Mouse (Mus musculus) stomach, postnatal 0 days (tissue): ENCODE results near the gene Gm17606. TPM values are rescaled to one million over a fixed set of nuclear protein-coding genes. Genes with fewer than 3 reads are reported as not detected.

Experiments used
- ATAC-seq: fragments of 200-750 bp; cut with Nextera tagmentation; 2 replicates; pipeline ENCODE4 v1.8.0; 2017; ENCODE audit not compliant: low FRiP score, low TSS enrichment
- DNase-seq: peaks from one replicate; pipeline ENCODE4 v3.0.0-alpha.2; 2016; ENCODE audit warnings: low spot score
- H3K27ac ChIP-seq: fragments of 300-500 bp; sonication (generic); replicated peaks from 2 replicates; pipeline ENCODE4 v1.5.1; 2014; ENCODE audit warnings: mild to moderate bottlenecking, control low read depth
- H3K27me3 ChIP-seq: fragments of 300-500 bp; sonication (generic); 2 replicates; pipeline ENCODE4 v1.6.1; 2014; ENCODE audit warnings: low read length; ENCODE audit not compliant: control insufficient read depth, insufficient read depth
- H3K36me3 ChIP-seq: fragments of 300-500 bp; sonication (generic); 2 replicates; pipeline ENCODE4 v1.6.1; 2014; ENCODE audit warnings: low read length, mixed read lengths; ENCODE audit not compliant: control insufficient read depth, insufficient read depth
- H3K4me1 ChIP-seq: fragments of 300-500 bp; sonication (generic); replicated peaks from 2 replicates; pipeline ENCODE4 v1.6.1; 2014; ENCODE audit warnings: antibody characterized with exemption; ENCODE audit not compliant: control insufficient read depth, insufficient read depth
- H3K4me2 ChIP-seq: fragments of 300-500 bp; sonication (generic); replicated peaks from 2 replicates; pipeline ENCODE4 v1.6.1; 2014; ENCODE audit warnings: low read depth, mild to moderate bottlenecking, control low read depth, moderate library complexity
- H3K4me3 ChIP-seq: fragments of 300-500 bp; sonication (generic); 2 replicates; pipeline ENCODE4 v1.5.1; 2014; ENCODE audit warnings: low read depth, low read length, control low read depth
- H3K9ac ChIP-seq: fragments of 300-500 bp; sonication (generic); 2 replicates; pipeline ENCODE4 v1.6.1; 2014; ENCODE audit warnings: mild to moderate bottlenecking, low read length, control low read depth, mixed read lengths
- H3K9me3 ChIP-seq: fragments of 300-500 bp; sonication (generic); 2 replicates; pipeline ENCODE4 v1.6.1; 2016; ENCODE audit warnings: low read length; ENCODE audit not compliant: control insufficient read depth
- CTCF ChIP-seq: IDR thresholded peaks from 2 replicates; pipeline ENCODE4 v1.5.1; 2016; ENCODE audit warnings: antibody characterized with exemption, low read depth, mild to moderate bottlenecking, moderate library complexity
- EP300 ChIP-seq: optimal IDR thresholded peaks from 2 replicates; pipeline ENCODE3; 2016; ENCODE audit warnings: antibody characterized with exemption
- WGBS: fragments of 180-500 bp; shearing (Covaris S2); extraction: QIAGEN DNeasy Blood & Tissue Kit; methylation state at CpG from one replicate; pipeline ENCODE4 v1.1.7; 2014; 5-methylcytosine and 5-hydroxymethylcytosine counted together
- polyA plus RNA-seq: library from polyadenylated mRNA; unstranded; fragments of >200 nt; fragmentation: Nextera tagmentation; extraction: Ambion mirVana; gene quantifications from 2 replicates; pipeline ENCODE4 v1.2.1, GENCODE M21; 2015

The Gm17606 gene
- polyA plus RNA-seq, 1 experiment from 2014 or later, result not detected

DNA sequence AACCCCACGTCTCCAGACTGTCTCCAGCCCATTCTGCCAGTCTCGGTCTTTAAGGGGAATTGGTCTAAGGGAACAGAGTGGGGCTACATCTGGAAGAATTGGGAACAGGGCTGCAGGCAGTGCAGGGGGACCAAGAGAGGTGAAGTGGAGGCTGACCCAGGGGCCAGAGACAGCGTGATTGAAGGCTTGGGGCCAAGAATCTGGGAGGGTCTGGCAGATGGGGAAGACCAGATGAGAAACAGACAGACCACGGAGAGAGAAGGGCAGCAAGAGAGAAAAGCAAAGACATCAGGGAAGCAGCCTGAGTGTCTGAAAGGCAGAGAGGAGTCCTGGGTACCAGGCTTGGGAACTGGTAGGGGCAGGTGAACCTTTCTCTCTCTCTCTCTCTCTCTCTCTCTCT lies 631 bp upstream of the Gm17606 start:
- Histone ChIP-seq H3K36me3 (peaks cover 21% of the 10 kb centered on the region), H3K27me3 (no peaks in the 10 kb centered on the region), H3K27ac (no peak overlapping the region), H3K9me3 (no peaks in the 10 kb centered on the region), H3K4me2 (no peak overlapping the region), H3K4me3 (no peak overlapping the region), H3K4me1 (no peaks in the 10 kb centered on the region), H3K9ac (no peak overlapping the region; the same call in 1 of the 2 replicates)
- ATAC-seq, result no peak
- no peak for DNase-seq
- TF ChIP-seq CTCF (no peak), EP300 (no peak)
- 39% methylated on average over 4 of the region's 4 CpGs for WGBS

DNA sequence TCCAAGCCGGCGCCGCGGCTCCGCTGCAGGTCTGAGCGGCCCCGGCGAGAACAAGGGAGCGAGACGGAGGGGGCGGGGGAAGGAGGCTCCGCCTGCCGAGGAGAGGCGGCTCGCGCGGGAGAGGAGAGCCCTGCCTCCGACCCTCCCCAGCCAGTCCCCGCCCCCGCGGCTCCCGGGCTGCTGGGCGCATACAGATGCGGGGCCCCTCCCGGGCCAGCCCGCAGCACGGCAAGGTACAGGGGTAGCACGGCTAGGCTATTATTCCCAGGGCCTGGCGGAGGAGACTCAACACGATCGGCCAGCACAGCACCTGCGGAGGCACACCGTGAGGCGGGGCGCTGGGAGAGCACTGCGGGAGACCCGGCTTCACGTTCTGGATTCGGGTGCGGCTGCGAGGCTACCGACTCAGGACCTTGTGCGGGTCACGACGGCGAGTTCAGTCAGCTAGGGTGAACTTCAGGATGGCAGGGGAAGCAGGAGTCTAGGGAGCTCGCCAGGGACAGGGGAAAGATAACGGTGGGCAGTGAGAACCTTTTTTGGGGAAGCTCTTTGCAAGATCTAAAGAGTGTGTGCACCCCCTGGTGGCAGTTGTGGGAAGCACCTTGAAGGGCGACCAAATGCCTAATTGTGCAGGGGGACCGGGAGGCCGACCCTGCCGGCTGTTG lies 685 bp downstream of the Gm17606 start, which contains the start of gene Cdh24:
Cdh24 (minus strand) TSS at position 60 of the 665 bp plus-strand sequence.
- under 1% methylated on average over 46 of the region's 52 CpGs for WGBS
- Histone ChIP-seq H3K4me2 (peak within 1 kb of the TSS; percentile 97), H3K27me3 (no peaks in the 10 kb centered on the region), H3K9me3 (no peaks in the 10 kb centered on the region), H3K27ac (peak within 1 kb of the TSS; percentile 58; the same call in 1 of the 2 replicates), H3K9ac (peak within 1 kb of the TSS; percentile 66), H3K4me1 (no peaks in the 10 kb centered on the region), H3K36me3 (peaks cover 33% of the 10 kb centered on the region), H3K4me3 (peak within 1 kb of the TSS; percentile 72)
- ATAC-seq, result peak; percentile 93
- TF ChIP-seq EP300, result no peak
- TF ChIP-seq CTCF, result peak; percentile 89
- peak; percentile 93 for DNase-seq

DNA sequence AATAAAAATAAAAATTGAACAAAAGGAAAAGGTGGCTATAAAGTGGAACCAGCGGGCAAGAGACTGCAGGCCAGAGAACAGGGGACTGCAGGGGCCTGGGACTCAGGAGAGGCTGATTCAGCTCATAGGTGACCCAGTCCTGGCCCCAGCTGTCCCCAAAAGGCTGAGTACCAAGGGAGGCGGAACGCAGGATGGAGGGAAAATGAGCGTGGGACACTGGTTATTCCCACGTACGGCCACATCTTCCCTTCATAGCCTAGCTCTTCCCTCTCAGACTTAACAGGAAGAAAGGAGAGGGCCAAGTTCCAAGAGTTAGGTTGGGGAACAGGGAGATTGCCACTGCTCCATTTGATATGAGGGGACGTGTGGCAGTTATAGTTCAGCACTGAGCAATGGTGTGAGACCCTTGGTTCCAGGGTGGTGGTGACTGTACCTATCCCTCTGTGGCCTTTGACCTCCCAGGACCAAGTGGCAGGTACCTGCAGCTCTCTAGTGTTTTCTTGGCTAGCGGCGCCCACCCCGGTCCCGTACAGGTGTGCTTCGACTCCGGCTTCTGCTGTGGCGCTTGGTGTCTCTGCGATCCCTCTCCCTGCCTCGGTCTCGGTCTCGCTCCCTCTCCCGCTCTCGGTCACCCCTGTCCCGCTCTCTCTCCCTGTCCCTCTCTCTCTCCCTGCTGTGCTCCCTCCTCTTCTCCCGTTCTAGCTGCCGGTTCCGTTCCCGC lies 1.6 kb downstream of the Gm17606 start:
- H3K36me3 ChIP-seq, result peaks cover 35% of the 10 kb centered on the region
- H3K4me2 ChIP-seq, result no peak overlapping the region
- no peak for DNase-seq
- no peak overlapping the region for H3K27ac ChIP-seq
- H3K4me3 ChIP-seq, result no peak overlapping the region
- no peaks in the 10 kb centered on the region for H3K9me3 ChIP-seq
- H3K27me3 ChIP-seq, result no peaks in the 10 kb centered on the region
- no peaks in the 10 kb centered on the region for H3K4me1 ChIP-seq
- TF ChIP-seq EP300 (no peak), CTCF (no peak)
- WGBS, result 79% methylated on average over 25 of the region's 25 CpGs
- ATAC-seq, result no peak
- no peak overlapping the region for H3K9ac ChIP-seq

DNA sequence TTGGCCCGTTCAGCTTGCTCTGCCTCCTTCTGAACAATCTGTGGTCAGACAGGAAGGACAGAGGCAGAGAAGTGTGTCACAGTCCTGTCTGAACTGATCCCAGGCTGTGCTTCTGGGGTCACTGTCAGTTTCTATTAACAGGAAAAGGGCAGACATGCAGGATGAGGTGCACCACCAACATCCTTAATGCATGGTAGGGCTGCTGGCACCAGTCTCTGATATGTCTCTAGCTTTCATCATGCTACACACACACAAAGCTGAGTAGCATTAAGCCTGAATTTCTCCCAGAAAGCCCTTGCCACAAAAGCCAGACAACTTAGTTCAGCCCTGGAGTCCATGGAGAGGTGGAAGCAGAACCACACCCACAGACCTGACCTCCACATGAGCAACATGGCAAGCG lies 2.3 kb downstream of the Gm17606 start:
- no peak overlapping the region for H3K4me2 ChIP-seq

DNA sequence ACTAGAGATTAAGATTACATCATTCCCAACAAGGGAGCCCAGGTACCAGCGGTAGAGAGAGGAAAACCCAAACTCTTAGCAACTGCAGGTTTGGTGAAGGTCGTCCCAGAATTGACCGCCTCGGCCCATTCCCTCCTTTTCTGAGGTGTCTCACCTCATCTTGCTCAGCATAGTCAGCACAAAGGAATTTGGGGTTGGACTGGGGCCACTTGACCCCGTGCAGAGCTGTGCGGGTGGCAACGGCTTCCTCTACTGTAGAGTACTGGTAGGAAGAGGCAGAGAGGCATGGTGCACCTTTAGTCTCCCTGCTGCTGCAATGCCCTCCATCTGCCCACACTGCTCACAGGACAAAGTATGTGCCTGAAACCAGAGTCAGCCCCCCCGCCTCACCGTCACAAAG lies 3.5 kb downstream of the Gm17606 start:
- DNase-seq (no peak), ATAC-seq (no peak)
- TF ChIP-seq EP300, result no peak
- no peak for TF ChIP-seq CTCF
- H3K9ac ChIP-seq, result no peak overlapping the region
- no peak overlapping the region for H3K4me3 ChIP-seq
- H3K36me3 ChIP-seq, result peaks cover 39% of the 10 kb centered on the region
- no peaks in the 10 kb centered on the region for H3K27me3 ChIP-seq
- no peaks in the 10 kb centered on the region for H3K4me1 ChIP-seq
- no peak overlapping the region for H3K27ac ChIP-seq
- 80% methylated on average over 9 of the region's 9 CpGs for WGBS
- H3K9me3 ChIP-seq, result no peaks in the 10 kb centered on the region
- no peak overlapping the region for H3K4me2 ChIP-seq

More for the DNA sequence above, 2.3 kb downstream of the Gm17606 start:
- DNase-seq (no peak), ATAC-seq (no peak)
- no peaks in the 10 kb centered on the region for H3K27me3 ChIP-seq
- H3K4me3 ChIP-seq, result no peak overlapping the region
- no peaks in the 10 kb centered on the region for H3K9me3 ChIP-seq
- peaks cover 35% of the 10 kb centered on the region for H3K36me3 ChIP-seq
- WGBS, result 90% methylated on average over 2 of the region's 2 CpGs
- TF ChIP-seq EP300, result no peak
- TF ChIP-seq CTCF, result no peak
- no peak overlapping the region for H3K27ac ChIP-seq
- H3K9ac ChIP-seq, result no peak overlapping the region
- H3K4me1 ChIP-seq, result no peaks in the 10 kb centered on the region

DNA sequence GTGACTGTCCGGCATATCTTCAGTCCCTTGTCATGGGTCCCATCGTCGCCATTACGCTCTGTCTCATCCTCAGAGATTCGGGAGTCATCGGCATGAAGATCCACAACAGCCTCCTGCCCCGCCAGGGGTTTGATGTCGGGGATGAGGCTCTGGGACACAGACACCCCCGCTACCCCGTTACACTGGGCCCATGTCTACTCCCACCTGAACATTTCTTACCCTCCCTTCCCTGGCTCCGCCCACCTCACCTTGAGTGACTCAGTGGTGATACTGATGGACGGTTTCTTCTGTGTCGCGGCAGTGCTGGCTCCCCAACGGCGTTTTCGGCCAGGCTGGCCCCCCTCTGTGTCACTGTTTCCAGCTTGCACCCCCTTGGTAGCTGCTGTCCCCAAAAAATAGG lies 5.7 kb downstream of the Gm17606 start:
- no peak overlapping the region for H3K4me3 ChIP-seq
- no peak overlapping the region for H3K4me2 ChIP-seq

More for the DNA sequence above, 5.7 kb downstream of the Gm17606 start:
- no peaks in the 10 kb centered on the region for H3K9me3 ChIP-seq
- no peaks in the 10 kb centered on the region for H3K4me1 ChIP-seq
- H3K36me3 ChIP-seq, result peaks cover 51% of the 10 kb centered on the region
- 92% methylated on average over 17 of the region's 17 CpGs for WGBS
- H3K27me3 ChIP-seq, result no peaks in the 10 kb centered on the region
- DNase-seq (no peak), ATAC-seq (no peak)
- TF ChIP-seq CTCF (no peak), EP300 (no peak)
- no peak overlapping the region for H3K9ac ChIP-seq
- H3K27ac ChIP-seq, result no peak overlapping the region
